In genomic region chr12:28699656-28700055, GRCm38 (mm10) we compare ENCODE assay signal across 8 mouse cellular contexts. TPM values are rescaled to one million over a fixed set of nuclear protein-coding genes. Genes with fewer than 3 reads are reported as not detected.
DNase-seq lines count a peak whose midpoint lies in the region; ATAC-seq and TF ChIP-seq lines count a peak whose summit lies in the region.

No protein-coding gene starts in this region.

- ATAC-seq in midbrain, embryonic 16.5 days, result peak; percentile 46

- H3K27me3 ChIP-seq in midbrain, embryonic 16.5 days (ENCODE audit: control insufficient read depth, insufficient read depth, low read depth, low read length), result no peaks in the 10 kb centered on the region

- H3K4me1 ChIP-seq in midbrain, embryonic 16.5 days (ENCODE audit: control insufficient read depth, insufficient read depth, low read length), result peaks cover 21% of the 10 kb centered on the region

- 5% methylated on average over 6 of the region's 6 CpGs for WGBS in midbrain, embryonic 16.5 days

- peak overlapping the region; percentile 87 for H3K27ac ChIP-seq in gastrocnemius, adult 2 months
- H3K27ac ChIP-seq in midbrain, embryonic 16.5 days (ENCODE audit: low read length), result peak overlapping the region; percentile 92

- no peak overlapping the region for H3K4me2 ChIP-seq in midbrain, embryonic 16.5 days (ENCODE audit: low read length)

- intact Hi-C loops in gastrocnemius, adult 2 months (cut with DNase I), result loop anchor here (2.0 to 5.0 kb wide), 2 partner anchors 53 to 131 kb away; partner anchors contain the start of genes Eipr1 and Trappc12
- intact Hi-C loops in left cerebral cortex, postnatal 36 days (cut with DNase I), result loop anchor here (2.0 to 10.0 kb wide), 3 partner anchors 53 to 435 kb away; partner anchors contain the start of genes Eipr1 and Trappc12

- DNase-seq in urinary bladder, adult 18-20 months (ENCODE audit: low spot score in 2 of 2), result peak; percentile 34 to 41
- no peak for DNase-seq in urinary bladder, postnatal 10 days (ENCODE audit: low spot score)
- DNase-seq in cerebellum, postnatal 25 days, result peak; percentile 79 to 88
- peak; percentile 74 for DNase-seq in gastrocnemius, adult 2 months
- peak; percentile 81 for DNase-seq in induced T-regulatory cell, adult 2 months (ENCODE audit: low read depth)
- DNase-seq in left cerebral cortex, postnatal 36 days (ENCODE audit: low spot score in 2 of 2), result peak; percentile 62 to 82
- DNase-seq in spleen, postnatal 10 days (ENCODE audit: low spot score in 2 of 2), result peak; percentile 54 to 76

- peak overlapping the region; percentile 54; the same call in 1 of the 2 replicates for H3K9ac ChIP-seq in midbrain, embryonic 16.5 days (ENCODE audit: low read depth, low read length)

- TF ChIP-seq CTCF in gastrocnemius, adult 2 months (IDR thresholded peaks at IDR 0.05), result no peak; the same call in 1 of the 2 replicates

- H3K9me3 ChIP-seq in midbrain, embryonic 16.5 days (replicated peaks; ENCODE audit: control insufficient read depth, low read length, poor library complexity, severe bottlenecking), result no peaks in the 10 kb centered on the region

- H3K36me3 ChIP-seq in midbrain, embryonic 16.5 days (ENCODE audit: control insufficient read depth, insufficient read depth, low read length), result no peaks in the 10 kb centered on the region

- no peak overlapping the region for H3K4me3 ChIP-seq in gastrocnemius, adult 2 months
- no peak overlapping the region for H3K4me3 ChIP-seq in midbrain, embryonic 16.5 days (ENCODE audit: low read depth, low read length)

RNA-seq across cellular contexts. Expression of gene Adi1, which starts 24.6 kb away (rescaled TPM):
- 10 to 100 TPM; 59.4 to 84.7 TPM for total RNA-seq in gastrocnemius, adult 2 months (2021)
- 10 to 100 TPM; 32.0 to 36.8 TPM for total RNA-seq in left cerebral cortex, postnatal 36 days (2021)
- polyA plus RNA-seq in midbrain, embryonic 16.5 days (2015; fragmentation: Nextera tagmentation; extraction: Ambion mirVana), result 24.6 and 24.9 TPM in 2 replicates

RNA-seq across cellular contexts. Expression of gene Rnaseh1, which starts 50.3 kb away (rescaled TPM):
- total RNA-seq in gastrocnemius, adult 2 months (2021), result 1 to 10 TPM; 6.2 to 7.7 TPM
- total RNA-seq in left cerebral cortex, postnatal 36 days (2021), result 10 to 100 TPM; 13.4 to 15.2 TPM
- polyA plus RNA-seq in midbrain, embryonic 16.5 days (2015; fragmentation: Nextera tagmentation; extraction: Ambion mirVana), result 22.4 and 25.8 TPM in 2 replicates

RNA-seq across cellular contexts. Expression of gene Trappc12, which starts 50.6 kb away (rescaled TPM):
- 10 to 100 TPM; 18.2 to 22.5 TPM for total RNA-seq in gastrocnemius, adult 2 months (2021)
- total RNA-seq in left cerebral cortex, postnatal 36 days (2021), result 10 to 100 TPM; 61.3 to 62.7 TPM
- 43.1 and 43.6 TPM in 2 replicates for polyA plus RNA-seq in midbrain, embryonic 16.5 days (2015; fragmentation: Nextera tagmentation; extraction: Ambion mirVana)

RNA-seq across cellular contexts. Expression of gene Eipr1, which starts 51.9 kb away (rescaled TPM):
- total RNA-seq in gastrocnemius, adult 2 months (2021), result 1 to 10 TPM; 6.5 to 7.2 TPM
- 10 to 100 TPM; 63.9 to 65.5 TPM for total RNA-seq in left cerebral cortex, postnatal 36 days (2021)
- polyA plus RNA-seq in midbrain, embryonic 16.5 days (2015; fragmentation: Nextera tagmentation; extraction: Ambion mirVana), result 69.7 and 70.7 TPM in 2 replicates
